Mouse (Mus musculus) gastrocnemius, adult 18-20 months (tissue): ENCODE results near the gene Fam161b. TPM values are rescaled to one million over a fixed set of nuclear protein-coding genes. Genes with fewer than 3 reads are reported as not detected.

ENCODE experiments used
- DNase-seq: peaks from one replicate; pipeline ENCODE4 v3.0.0; 2021; ENCODE audit warnings: low spot score
- long read RNA-seq, 2 experiments: library from polyadenylated mRNA; stranded (forward); transcript quantifications; one replicate each; pipeline ENCODE4 v2.0.0; 2021
- total RNA-seq, 2 experiments: library from RNA; stranded (reverse); gene quantifications; 2 replicates each; pipeline ENCODE4 v1.2.3; 2021

The Fam161b gene
- 1 to 10 TPM in 1 of 2 experiments, under 1 TPM in 1; 1.00 to 1.1 TPM for total RNA-seq
- long read RNA-seq, experiment 1, partial matches to known transcripts = 0 of 1 reads
- long read RNA-seq, experiment 1, other reads (novel, unspliced or antisense) = 0 of 1 reads
- long read RNA-seq, experiment 2 = 0 reads

GRCm38 (mm10) chr12:84361555-84362489 is at the start of gene Fam161b, which contains the start of gene Coq6:
Gene Fam161b, minus strand, starts transcription at chr12:84361833.
Gene Coq6, plus strand, starts transcription at chr12:84361657.
- peak; percentile 96 for DNase-seq

- DNase-seq = peak; percentile 89
Observed at GRCm38 (mm10) chr12:84408819-84409507, 47.3 kb upstream of the Fam161b start, which contains the start of the genes Entpd5 and Bbof1. Gene Entpd5, minus strand, starts transcription at chr12:84409029. Gene Bbof1, plus strand, starts transcription at chr12:84409071.

GRCm38 (mm10) chr12:84407874-84408818 is 46.5 kb upstream of the Fam161b start:
- DNase-seq = no peak

- DNase-seq = no peak
Observed at GRCm38 (mm10) chr12:84407259-84407658, 45.6 kb upstream of the Fam161b start.

- DNase-seq = no peak
Observed at GRCm38 (mm10) chr12:84404541-84404940, 42.9 kb upstream of the Fam161b start.

GRCm38 (mm10) chr12:84402923-84403322 is 41.3 kb upstream of the Fam161b start:
- DNase-seq = no peak

GRCm38 (mm10) chr12:84400653-84401052 is 39.0 kb upstream of the Fam161b start:
- DNase-seq = no peak

- no peak for DNase-seq
Observed at GRCm38 (mm10) chr12:84400068-84400467, 38.4 kb upstream of the Fam161b start.

GRCm38 (mm10) chr12:84399663-84400062 is 38.0 kb upstream of the Fam161b start:
- DNase-seq = no peak

GRCm38 (mm10) chr12:84399135-84399534 is 37.5 kb upstream of the Fam161b start:
- no peak for DNase-seq

GRCm38 (mm10) chr12:84398629-84399028 is 37.0 kb upstream of the Fam161b start:
- no peak for DNase-seq

GRCm38 (mm10) chr12:84397685-84398084 is 36.1 kb upstream of the Fam161b start:
- DNase-seq = no peak

- no peak for DNase-seq
Observed at GRCm38 (mm10) chr12:84396947-84397679, 35.5 kb upstream of the Fam161b start.

- no peak for DNase-seq
Observed at GRCm38 (mm10) chr12:84393847-84394246, 32.2 kb upstream of the Fam161b start.

GRCm38 (mm10) chr12:84392681-84393080 is 31.0 kb upstream of the Fam161b start:
- DNase-seq = no peak

- no peak for DNase-seq
Observed at GRCm38 (mm10) chr12:84390336-84390735, 28.7 kb upstream of the Fam161b start.

- DNase-seq = no peak
Observed at GRCm38 (mm10) chr12:84388774-84389400, 27.3 kb upstream of the Fam161b start.

GRCm38 (mm10) chr12:84388097-84388496 is 26.5 kb upstream of the Fam161b start:
- no peak for DNase-seq

GRCm38 (mm10) chr12:84385408-84385807 is 23.8 kb upstream of the Fam161b start:
- DNase-seq = no peak

- DNase-seq = no peak
Observed at GRCm38 (mm10) chr12:84384644-84385081, 23.0 kb upstream of the Fam161b start.
